Mouse (Mus musculus): ENCODE measurements around the gene Cmtm4. TPM values are rescaled to one million over a fixed set of nuclear protein-coding genes. Genes with fewer than 3 reads are reported as not detected.
A peak's percentile ranks its signal among the peaks of the same experiment; 100 is the strongest.

The Cmtm4 gene
- polyA plus RNA-seq, 1 experiment, result 32.4 TPM

DNA sequence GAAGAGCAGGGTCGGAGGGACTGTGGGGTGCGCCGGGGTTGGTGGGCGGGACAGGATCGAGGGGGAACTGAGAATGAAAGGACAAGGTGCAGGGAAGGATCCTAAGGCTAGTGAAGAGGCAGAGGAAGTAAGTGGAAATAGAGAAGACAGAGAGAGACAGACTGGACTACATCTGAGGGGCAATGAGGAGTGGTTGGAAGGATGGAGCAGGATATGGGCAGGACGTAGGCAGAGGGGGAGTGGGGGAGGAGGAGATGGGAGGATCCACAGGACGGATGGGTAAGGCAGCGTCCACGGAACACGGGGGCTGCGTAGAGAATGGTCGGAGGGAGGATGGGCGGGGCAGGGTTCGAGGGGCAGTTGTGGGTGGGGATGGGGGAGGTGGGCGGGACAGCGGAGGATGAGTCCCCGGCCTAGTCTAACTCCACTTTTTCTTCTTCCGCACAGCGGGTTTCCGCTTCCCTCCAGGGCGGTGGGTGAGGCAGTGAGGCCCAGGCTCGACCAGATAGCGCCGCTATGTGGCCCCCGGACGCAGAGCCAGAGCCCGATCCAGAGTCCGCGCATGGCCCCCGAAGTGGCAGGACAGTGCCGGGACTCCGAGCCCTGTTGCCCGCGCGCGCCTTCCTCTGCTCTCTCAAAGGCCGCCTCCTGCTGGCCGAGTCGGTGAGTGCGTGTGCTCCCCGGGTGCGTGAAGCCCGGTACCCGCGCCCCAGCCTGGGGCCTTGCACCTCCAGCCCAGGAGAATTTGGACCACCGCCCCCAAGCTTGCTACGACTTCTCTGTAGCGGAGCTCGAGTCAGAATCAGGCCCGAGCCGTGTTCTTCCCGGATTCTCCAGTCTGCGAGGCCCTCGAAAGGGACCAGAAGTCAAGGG lies 55.1 kb downstream of the Cmtm4 start:
- H3K4me3 ChIP-seq (ENCODE audit: insufficient read depth, low read depth, low read length), result peak overlapping the region; percentile 47
- 1% methylated on average over 54 of the region's 54 CpGs for WGBS
- H3K4me1 ChIP-seq (ENCODE audit: control insufficient read depth, insufficient read depth, low read length), result no peaks in the 10 kb centered on the region
- H3K27ac ChIP-seq (ENCODE audit: insufficient read depth, low read depth, low read length), result peak overlapping the region; percentile 76
- H3K27me3 ChIP-seq (replicated peaks; ENCODE audit: control insufficient read depth, insufficient read depth, low read length), result no peaks in the 10 kb centered on the region
- TF ChIP-seq POLR2A (IDR thresholded peaks at IDR 0.05; ENCODE audit: low read depth, low read length) (peak; percentile 24), CTCF (conservative IDR thresholded peaks at IDR 0.05; ENCODE audit: insufficient read depth, insufficient read length, low read depth, low read length) (peak; percentile 46; the same call in 1 of the 2 replicates)
- peak; percentile 76 for DNase-seq
- no peaks in the 10 kb centered on the region for H3K36me3 ChIP-seq (ENCODE audit: control insufficient read depth, insufficient read depth, low read length)

DNA sequence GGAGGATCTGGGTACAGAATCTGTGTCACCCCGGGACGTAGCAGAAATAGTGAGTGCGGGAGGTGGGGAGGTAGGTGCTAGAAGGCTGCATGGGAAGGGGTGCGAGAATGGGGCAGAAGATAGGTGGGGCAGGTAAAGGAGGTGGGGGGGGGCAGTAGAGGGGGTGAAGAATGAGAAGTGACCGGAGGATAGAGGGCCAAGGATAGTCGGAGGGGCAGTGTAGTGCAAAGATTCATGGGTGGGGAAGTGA lies 55.7 kb downstream of the Cmtm4 start:
- H3K27ac ChIP-seq (ENCODE audit: insufficient read depth, low read depth, low read length), result peak overlapping the region; percentile 6; the same call in 1 of the 2 replicates
- no peak for DNase-seq
- H3K4me3 ChIP-seq (ENCODE audit: insufficient read depth, low read depth, low read length), result peak overlapping the region; percentile 47
- TF ChIP-seq POLR2A (IDR thresholded peaks at IDR 0.05; ENCODE audit: low read depth, low read length) (no peak), CTCF (conservative IDR thresholded peaks at IDR 0.05; ENCODE audit: insufficient read depth, insufficient read length, low read depth, low read length) (no peak)
- no peaks in the 10 kb centered on the region for H3K36me3 ChIP-seq (ENCODE audit: control insufficient read depth, insufficient read depth, low read length)
- 8% methylated on average over 6 of the region's 6 CpGs for WGBS
- no peaks in the 10 kb centered on the region for H3K27me3 ChIP-seq (replicated peaks; ENCODE audit: control insufficient read depth, insufficient read depth, low read length)
- no peaks in the 10 kb centered on the region for H3K4me1 ChIP-seq (ENCODE audit: control insufficient read depth, insufficient read depth, low read length)

DNA sequence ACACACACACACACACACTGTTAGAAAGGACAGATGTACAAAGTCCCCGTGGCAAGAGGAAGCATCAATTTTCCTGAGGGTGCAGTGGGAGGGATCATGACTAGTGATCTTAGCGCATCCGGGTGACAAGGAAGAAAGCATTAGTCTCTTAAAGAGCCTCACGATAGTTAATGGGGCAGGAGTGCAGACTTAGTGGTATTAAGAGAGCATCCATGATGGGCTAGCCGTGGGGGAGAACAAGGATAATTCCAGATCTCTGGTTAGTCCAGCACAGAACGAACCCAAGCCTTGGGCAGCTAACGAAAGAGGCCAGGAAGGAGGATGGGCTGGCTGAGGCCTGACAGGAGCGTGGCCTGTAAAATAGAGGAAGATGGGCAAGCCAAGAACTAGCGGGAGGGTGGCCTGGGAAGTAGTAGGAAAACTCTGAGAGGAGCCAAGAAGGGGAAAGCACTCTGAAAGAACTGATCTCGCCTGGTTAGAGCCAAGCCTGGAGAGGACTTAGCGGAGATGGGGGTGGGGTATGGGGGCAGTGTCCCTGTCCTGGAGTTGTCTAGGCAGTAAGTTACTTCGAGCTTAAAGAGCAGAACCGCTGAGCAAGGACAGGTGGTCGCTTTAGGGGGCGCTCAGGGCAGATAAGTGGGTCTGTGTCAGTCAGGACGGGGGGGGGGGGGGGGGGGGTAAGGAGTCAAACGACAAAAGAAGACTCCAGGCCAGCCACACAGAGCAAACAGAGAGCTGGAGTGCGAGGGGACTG lies 56.2 kb downstream of the Cmtm4 start, which contains the start of gene Cmtm3:
Gene Cmtm3 (plus strand): TSS at position 182 of the 754 bp plus-strand sequence.
- TF ChIP-seq POLR2A (IDR thresholded peaks at IDR 0.05; ENCODE audit: low read depth, low read length), result no peak
- no peak for TF ChIP-seq CTCF (conservative IDR thresholded peaks at IDR 0.05; ENCODE audit: insufficient read depth, insufficient read length, low read depth, low read length)
- no peaks in the 10 kb centered on the region for H3K27me3 ChIP-seq (replicated peaks; ENCODE audit: control insufficient read depth, insufficient read depth, low read length)
- H3K4me1 ChIP-seq (ENCODE audit: control insufficient read depth, insufficient read depth, low read length), result no peaks in the 10 kb centered on the region
- H3K4me3 ChIP-seq (ENCODE audit: insufficient read depth, low read depth, low read length), result peak within 1 kb of the TSS; percentile 47
- H3K27ac ChIP-seq (ENCODE audit: insufficient read depth, low read depth, low read length), result peak within 1 kb of the TSS; percentile 72; the same call in 1 of the 2 replicates
- DNase-seq, result peak; percentile 58
- WGBS, result 19% methylated on average over 18 of the region's 18 CpGs
- no peaks in the 10 kb centered on the region for H3K36me3 ChIP-seq (ENCODE audit: control insufficient read depth, insufficient read depth, low read length)

DNA sequence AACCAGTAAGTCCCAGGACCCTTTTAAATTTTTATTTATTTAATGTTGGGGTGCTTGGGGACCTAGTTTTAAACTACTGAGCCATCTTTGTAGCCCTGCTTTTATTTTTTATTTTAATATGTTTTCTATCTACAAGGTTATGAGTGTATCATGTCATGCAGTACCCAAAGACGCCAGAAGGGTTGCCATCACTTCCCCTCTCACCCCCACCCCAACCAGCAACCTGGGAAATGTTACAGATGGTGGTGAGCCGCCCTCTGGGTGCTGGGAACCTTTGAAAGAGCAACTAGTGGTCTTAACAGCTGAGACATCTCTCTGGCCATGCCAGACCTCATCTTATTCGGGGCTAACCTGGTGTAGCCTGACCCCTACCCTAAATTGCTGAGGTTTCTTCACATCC lies 57.7 kb downstream of the Cmtm4 start:
- Histone ChIP-seq H3K4me1 (ENCODE audit: control insufficient read depth, insufficient read depth, low read length) (no peaks in the 10 kb centered on the region), H3K4me3 (ENCODE audit: insufficient read depth, low read depth, low read length) (no peak overlapping the region), H3K27ac (ENCODE audit: insufficient read depth, low read depth, low read length) (no peak overlapping the region), H3K27me3 (replicated peaks; ENCODE audit: control insufficient read depth, insufficient read depth, low read length) (no peaks in the 10 kb centered on the region), H3K36me3 (ENCODE audit: control insufficient read depth, insufficient read depth, low read length) (no peaks in the 10 kb centered on the region)
- TF ChIP-seq POLR2A (IDR thresholded peaks at IDR 0.05; ENCODE audit: low read depth, low read length) (no peak), CTCF (conservative IDR thresholded peaks at IDR 0.05; ENCODE audit: insufficient read depth, insufficient read length, low read depth, low read length) (no peak)
- no peak for DNase-seq
- WGBS, result 79% methylated on average over 3 of the region's 3 CpGs

DNA sequence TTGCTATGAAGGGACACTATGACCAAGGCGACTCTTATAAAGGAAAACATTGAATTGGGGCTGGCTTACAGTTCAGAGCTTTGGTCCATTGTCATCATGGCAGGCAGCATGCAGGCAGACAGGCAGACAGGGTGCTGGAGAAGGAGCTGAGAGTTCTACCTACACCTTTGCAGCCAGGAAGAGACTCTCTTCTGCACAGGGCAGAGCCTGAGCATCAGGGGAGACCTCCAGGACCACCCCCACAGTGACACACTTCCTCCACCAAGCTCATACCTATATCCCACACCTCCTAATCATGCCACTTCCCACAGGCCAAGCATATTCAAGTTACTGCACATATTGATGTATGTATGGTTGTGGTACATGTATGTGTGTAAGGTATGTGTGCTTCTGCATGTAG lies 58.8 kb downstream of the Cmtm4 start:
- Histone ChIP-seq H3K36me3 (ENCODE audit: control insufficient read depth, insufficient read depth, low read length) (no peaks in the 10 kb centered on the region), H3K27ac (ENCODE audit: insufficient read depth, low read depth, low read length) (no peak overlapping the region), H3K27me3 (replicated peaks; ENCODE audit: control insufficient read depth, insufficient read depth, low read length) (no peaks in the 10 kb centered on the region), H3K4me1 (ENCODE audit: control insufficient read depth, insufficient read depth, low read length) (no peaks in the 10 kb centered on the region), H3K4me3 (ENCODE audit: insufficient read depth, low read depth, low read length) (no peak overlapping the region)
- 82% methylated on average over 1 of the region's 1 CpGs for WGBS
- no peak for DNase-seq
- TF ChIP-seq POLR2A (IDR thresholded peaks at IDR 0.05; ENCODE audit: low read depth, low read length) (no peak), CTCF (conservative IDR thresholded peaks at IDR 0.05; ENCODE audit: insufficient read depth, insufficient read length, low read depth, low read length) (no peak)

DNA sequence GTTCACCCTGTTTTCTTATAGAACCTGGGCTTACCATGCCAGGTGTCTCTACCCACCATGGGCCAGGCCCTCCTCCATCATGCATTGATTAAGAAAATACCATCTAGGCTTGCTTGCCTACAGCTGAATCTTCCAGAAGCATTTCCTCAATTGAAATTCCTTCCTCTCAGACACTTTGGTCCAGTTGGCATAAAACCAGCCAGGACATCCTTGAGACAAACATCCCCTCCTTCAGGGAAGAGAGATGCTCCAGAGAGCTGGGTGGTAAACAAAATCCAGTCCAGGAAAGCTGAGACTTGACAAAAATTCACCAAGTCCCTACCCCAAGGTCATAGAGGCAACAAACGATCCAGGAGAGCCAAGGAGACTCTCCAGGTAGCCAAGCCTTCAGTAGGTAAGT lies 61.4 kb downstream of the Cmtm4 start:
- DNase-seq, result peak; percentile 7
- H3K4me3 ChIP-seq (ENCODE audit: insufficient read depth, low read depth, low read length), result no peak overlapping the region
- TF ChIP-seq POLR2A (IDR thresholded peaks at IDR 0.05; ENCODE audit: low read depth, low read length) (no peak), CTCF (conservative IDR thresholded peaks at IDR 0.05; ENCODE audit: insufficient read depth, insufficient read length, low read depth, low read length) (no peak)
- no peaks in the 10 kb centered on the region for H3K4me1 ChIP-seq (ENCODE audit: control insufficient read depth, insufficient read depth, low read length)
- 86% methylated on average over 1 of the region's 1 CpGs for WGBS
- H3K27me3 ChIP-seq (replicated peaks; ENCODE audit: control insufficient read depth, insufficient read depth, low read length), result no peaks in the 10 kb centered on the region
- no peak overlapping the region for H3K27ac ChIP-seq (ENCODE audit: insufficient read depth, low read depth, low read length)
- no peaks in the 10 kb centered on the region for H3K36me3 ChIP-seq (ENCODE audit: control insufficient read depth, insufficient read depth, low read length)

DNA sequence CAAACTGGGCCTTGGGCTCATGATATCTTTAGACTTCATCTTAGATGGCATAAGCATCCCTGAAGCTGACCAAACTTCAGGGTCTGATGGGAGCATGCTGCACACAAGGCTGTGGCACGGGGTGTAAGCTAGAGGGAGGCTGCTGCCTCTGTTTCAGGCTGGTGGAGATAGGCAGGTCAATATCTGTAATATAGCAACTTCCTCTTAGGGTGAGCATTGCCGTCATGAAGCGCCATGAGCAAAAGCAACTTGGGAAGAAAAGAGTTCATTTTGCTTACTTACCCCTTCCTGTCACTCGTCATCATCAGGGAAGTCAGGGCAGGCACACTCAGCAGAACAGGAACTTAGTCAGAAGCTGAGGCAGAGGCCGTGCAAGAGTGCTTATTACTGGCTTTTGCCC lies 61.8 kb downstream of the Cmtm4 start:
- Histone ChIP-seq H3K4me1 (ENCODE audit: control insufficient read depth, insufficient read depth, low read length) (no peaks in the 10 kb centered on the region), H3K4me3 (ENCODE audit: insufficient read depth, low read depth, low read length) (no peak overlapping the region), H3K36me3 (ENCODE audit: control insufficient read depth, insufficient read depth, low read length) (no peaks in the 10 kb centered on the region), H3K27ac (ENCODE audit: insufficient read depth, low read depth, low read length) (no peak overlapping the region), H3K27me3 (replicated peaks; ENCODE audit: control insufficient read depth, insufficient read depth, low read length) (no peaks in the 10 kb centered on the region)
- DNase-seq, result no peak
- no peak for TF ChIP-seq POLR2A (IDR thresholded peaks at IDR 0.05; ENCODE audit: low read depth, low read length)
- no peak for TF ChIP-seq CTCF (conservative IDR thresholded peaks at IDR 0.05; ENCODE audit: insufficient read depth, insufficient read length, low read depth, low read length)
- WGBS, result 66% methylated on average over 5 of the region's 5 CpGs
